Mouse (Mus musculus) heart, adult 8-10 months (tissue): ENCODE measurements around the gene Tmem231. TPM values are rescaled to one million over a fixed set of nuclear protein-coding genes. Genes with fewer than 3 reads are reported as not detected.

Experiments used
- DNase-seq: peaks from one replicate; pipeline ENCODE4 v3.0.0; 2022; ENCODE audit warnings: low spot score
- total RNA-seq, 4 experiments: library from RNA; stranded (reverse); gene quantifications; 2 replicates each; pipeline ENCODE4 v1.2.4; 2022

Tmem231 gene
- 1 to 10 TPM; 2.1 to 2.7 (median 2.4) TPM for total RNA-seq

DNA sequence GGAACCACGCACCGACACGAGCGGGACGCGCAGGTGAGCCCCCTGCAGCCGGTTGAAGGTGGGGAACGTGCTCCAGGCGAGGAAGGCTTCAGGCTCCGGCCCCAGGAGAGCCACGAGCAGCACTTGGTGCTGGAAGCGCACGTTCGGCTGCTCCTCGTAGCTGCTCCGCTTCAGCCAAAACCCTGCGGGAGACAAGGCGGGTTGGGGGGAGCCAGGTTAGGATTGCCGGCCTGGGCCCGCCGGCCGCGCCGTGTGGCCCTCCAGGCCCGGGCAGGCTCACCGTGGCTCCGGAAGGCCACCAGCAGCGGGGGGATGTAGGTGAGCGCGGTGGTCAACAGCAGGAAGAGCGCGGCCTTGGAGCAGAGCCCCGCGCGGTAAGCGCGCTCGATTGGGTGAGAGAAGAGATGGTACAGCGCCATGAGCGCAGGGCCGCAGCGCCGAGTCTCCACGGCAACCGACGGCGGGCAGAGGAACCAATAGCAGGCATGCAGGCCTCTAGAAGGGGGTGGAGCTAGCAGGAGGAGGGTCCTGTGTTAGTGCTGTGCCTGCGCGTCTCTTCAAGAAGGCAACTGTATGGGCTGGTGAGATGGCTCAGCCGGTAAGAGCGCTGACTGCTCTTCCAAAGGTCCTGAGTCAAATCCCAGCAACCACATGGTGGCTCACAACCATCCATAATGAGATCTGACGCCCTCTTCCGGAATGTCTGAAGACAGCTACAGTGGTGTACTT is at the start of gene Tmem231:
Gene Tmem231 (minus strand): TSS at position 534 of the 729 bp plus-strand sequence.
- DNase-seq = peak; percentile 85

DNA sequence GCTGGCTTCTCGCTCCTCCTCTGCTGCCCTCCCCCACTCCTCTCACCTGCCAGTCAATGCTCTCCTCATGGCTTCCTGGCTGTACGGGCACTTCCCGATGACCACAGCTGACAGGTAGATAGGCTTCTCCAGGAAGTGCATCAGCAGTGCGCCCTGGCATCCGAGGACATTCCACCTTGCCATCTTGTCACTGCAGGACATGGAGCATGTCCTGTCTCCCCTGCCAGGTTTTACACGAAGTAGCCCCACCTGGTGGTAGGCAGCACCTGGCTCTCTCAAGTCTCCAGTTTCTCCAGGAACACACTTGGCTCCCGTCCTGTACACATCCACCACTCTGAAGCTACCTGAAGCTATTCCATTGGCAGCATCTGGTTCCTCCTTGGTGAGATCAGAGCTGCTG is 48.4 kb upstream of the Tmem231 start:
- no peak for DNase-seq

DNA sequence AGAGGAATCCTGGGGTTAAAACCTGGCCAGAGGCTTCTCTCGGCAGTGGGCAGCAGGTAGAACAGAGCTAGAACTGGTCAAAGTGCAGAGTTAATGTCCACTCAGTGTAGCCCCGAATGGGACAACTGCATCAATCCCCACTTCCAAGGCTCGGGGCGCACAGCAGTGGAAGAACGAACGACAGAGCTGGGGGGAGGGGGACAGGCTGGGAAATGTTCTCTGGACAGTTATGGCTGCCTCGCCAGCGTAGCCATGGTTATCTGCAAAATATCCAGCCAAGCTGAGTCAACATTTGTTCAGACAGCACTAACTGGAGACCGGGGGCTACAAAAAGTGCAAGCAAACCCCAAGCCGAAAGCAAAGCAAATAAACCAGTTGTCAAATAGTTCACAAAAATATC is 44.5 kb upstream of the Tmem231 start:
- DNase-seq = no peak

- DNase-seq = no peak
These were observed 42.6 kb upstream of the Tmem231 start for GRCm38 (mm10) chr8:111976326-111976725.

DNA sequence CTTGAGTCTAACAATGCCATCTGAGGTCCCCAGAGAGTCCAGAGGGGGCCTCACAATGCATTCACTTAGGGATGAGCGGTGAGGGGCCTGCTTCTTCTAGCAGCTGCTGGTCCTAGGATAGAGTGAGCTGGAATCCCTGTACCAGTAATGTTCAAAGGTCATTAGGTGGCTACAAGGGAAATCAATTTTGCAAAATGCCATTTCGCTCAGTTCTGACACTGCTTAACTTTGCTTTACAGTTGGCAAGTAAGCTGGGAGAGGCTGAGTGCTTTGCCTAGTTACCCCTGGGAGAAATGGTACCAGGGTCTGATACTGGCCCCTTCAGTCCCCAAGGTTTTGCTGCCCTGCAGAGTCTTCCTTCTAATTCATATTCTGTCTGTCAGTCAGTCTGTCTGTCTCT is 42.0 kb upstream of the Tmem231 start:
- no peak for DNase-seq

GRCm38 (mm10) chr8:111974138-111974537 is 40.5 kb upstream of the Tmem231 start:
- DNase-seq = no peak

GRCm38 (mm10) chr8:111968991-111969390 is 35.3 kb upstream of the Tmem231 start:
- DNase-seq = no peak

DNA sequence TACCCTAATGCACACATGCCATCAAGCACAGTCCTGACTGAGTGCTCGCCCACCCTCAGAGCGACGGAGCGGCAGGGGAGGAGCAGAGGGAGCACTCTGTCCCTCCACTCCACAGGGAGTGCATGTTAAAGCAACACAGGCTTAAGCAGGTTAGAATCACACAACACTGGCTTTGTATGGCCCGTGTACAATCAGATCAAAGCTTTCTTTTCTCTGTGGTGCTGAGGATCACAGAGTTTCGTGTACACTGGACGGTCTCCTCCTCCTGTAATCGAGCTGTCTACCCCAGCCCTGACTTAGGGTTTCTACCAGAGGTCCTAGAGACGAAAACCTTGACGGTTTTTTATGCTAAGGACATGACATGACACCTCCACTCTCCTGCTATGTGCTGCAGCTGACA is 34.9 kb upstream of the Tmem231 start:
- DNase-seq = no peak

DNA sequence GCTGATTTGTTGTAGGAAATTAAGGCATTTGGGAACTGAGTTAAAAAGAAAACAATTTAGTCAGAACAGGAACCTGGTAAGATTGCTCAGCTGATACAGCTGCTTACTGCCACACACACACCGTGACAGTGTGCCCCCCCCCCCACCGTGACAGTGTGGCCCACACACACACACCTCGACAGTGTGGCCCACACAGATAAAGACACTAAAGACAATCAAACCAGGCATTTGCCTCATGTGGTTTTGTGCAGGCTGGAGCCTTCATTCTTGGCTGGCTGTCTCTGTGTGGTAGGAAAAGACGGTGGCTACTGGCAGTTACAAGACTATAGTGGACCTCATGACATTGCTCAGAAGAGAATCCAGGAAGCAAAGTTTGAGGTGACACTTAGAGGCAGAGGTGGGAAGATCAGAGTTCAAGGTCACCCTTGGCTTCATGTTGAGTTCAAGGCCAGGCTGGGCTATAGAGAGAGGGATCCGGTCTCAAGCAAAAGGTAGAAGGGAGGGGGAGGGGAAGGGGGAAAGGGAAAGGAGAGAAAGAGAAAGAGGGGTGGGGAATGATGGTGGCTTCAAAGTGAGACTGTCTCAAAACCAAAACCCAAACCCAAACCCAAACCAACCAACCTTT is 33.7 kb upstream of the Tmem231 start:
- no peak for DNase-seq

DNA sequence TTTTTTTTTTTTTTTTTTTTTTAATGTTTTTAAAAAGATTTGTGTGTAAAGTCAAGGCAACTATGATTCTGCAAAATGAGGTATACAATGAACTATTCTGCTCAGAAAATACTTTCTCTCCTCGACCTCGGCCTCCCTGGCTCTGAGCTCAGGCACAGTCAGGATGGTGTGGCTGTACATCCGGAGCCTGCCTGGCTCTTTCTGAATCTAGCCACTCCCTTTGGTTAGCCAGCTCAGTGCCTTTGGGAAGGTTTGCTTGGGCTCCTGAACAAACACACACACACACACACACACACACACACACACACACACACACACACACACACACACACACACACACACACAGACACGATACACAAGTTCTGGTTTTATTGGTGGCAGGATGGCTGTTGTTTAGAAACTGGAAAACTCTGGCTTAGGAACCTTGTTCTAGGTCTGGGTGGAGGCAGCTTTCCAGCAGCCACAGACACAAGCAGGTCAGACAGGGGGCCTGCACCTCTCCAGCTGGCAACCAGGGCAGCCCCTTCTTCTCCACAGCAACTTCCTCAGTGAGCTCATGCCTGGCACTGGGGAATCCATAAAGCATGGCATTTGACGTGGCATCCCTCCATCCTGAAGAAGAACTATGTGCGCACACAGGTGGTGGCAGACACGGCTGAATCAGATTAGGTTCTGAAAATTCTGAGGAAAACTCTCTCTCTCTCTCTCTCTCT is 31.3 kb upstream of the Tmem231 start:
- DNase-seq = no peak

DNA sequence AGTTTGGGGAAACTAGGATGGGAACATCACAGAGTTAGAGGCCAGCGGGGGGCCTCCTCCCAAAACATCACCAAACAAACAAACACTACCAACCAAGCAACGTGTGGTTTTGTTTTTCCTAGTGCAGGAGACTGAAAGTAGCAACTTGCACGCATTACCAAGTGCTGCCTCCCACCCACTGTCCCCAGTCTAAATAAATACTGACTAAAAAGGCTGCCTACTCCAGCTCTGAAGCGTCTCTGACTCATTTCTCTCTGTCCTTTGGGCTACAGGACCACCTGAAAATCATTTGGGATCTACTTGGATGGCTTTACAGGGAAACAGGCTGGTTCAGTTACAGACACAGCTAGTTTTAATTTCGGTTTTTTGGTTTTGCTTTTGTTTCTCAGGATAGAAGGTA is 30.7 kb upstream of the Tmem231 start:
- no peak for DNase-seq

GRCm38 (mm10) chr8:111963546-111963945 is 29.9 kb upstream of the Tmem231 start:
- DNase-seq = no peak

- DNase-seq = no peak
These were observed 29.4 kb upstream of the Tmem231 start for GRCm38 (mm10) chr8:111963091-111963490.

- DNase-seq = no peak
These were observed 28.9 kb upstream of the Tmem231 start for GRCm38 (mm10) chr8:111962589-111962988.

DNA sequence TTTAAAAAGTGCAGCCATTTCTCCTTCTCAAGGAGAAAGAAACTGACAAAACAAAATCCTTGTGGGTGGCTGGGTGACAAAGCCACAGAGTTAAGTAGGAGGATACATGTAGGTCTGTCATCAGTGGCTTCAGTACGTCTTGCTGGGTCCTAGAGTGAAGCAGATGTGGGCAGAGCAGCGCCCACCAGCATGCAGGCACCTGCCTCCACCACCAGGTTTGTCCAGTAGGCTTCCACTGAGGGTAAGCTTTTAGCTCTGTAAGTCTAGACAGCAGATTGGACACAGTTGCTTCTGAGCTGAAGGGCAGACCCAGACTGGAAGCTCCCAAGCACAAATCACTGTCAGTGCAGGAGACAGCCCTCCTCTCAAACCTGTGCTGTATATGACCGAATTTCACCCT is 27.6 kb upstream of the Tmem231 start:
- DNase-seq = no peak

DNA sequence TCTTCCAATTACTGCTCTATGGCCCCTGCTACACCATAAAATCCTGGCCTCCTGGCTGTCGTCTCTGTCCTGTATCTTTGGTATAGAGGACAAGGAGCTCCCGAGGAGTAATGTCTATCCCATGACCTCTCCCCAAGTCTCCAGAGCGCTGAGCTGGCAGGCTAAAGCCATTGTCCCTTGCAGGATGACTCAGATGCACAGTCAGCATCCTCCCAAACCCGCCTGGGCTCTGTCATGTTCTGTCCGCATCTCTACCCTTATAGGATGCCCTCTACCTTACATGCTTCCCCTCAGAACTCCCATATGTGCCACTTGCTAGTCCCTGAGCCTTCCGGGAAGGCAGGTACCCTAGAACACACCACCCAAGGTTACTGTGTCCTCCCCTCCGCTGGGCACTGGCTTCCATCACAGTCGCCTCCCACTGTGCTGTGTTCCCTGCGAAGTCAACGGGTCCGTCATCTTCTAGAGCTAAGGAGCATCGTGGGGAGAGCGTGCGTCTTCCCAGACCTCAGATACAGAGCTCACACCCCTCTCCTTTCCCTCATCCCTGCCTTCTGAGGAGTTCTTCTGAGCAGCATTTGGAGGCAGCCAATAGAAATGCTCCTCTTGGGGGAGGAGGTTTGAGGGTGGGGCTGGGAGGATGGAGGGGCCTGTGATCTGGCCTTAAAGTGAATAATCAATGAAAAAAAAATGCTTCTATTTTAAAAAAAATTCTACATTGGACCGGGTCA is 27.1 kb upstream of the Tmem231 start:
- DNase-seq = no peak

GRCm38 (mm10) chr8:111957231-111957630 is 23.6 kb upstream of the Tmem231 start:
- no peak for DNase-seq

GRCm38 (mm10) chr8:111955879-111956278 is 22.2 kb upstream of the Tmem231 start:
- no peak for DNase-seq

DNA sequence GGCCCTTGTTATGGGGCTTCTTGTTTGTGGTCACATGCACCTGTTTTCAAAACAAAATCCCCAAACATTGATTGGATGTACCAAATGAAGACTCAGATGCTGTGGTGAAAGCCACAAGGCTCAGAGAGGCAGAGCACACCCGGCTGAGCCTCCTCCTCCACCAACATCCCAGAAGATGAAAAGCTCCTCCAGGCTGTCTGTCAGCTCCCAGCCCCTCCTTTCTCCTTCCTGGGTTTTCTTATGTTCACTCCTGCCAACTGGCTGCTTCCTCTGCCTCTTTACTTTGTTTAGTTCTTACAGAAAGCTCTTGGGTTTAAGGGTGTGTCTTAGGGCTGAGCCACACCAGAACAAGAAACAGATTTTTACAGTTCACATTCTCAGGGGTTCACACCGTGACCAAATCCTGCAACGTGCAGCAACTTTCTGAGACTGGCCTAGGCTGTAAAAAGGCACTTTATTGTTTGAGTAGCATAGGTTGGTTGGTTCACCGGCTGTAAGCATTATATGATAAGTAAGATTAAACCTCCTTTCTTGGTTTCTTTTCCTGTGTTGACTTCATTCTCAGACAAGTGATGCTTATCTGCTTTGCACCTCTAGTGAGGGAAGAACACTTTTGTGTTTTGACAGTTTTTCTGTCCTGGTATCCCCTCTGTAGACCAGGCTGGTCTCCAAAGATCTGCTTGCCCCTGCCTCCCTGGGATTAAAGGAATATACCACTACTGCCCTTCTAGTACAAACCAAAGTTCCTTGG is 21.3 kb upstream of the Tmem231 start:
- DNase-seq = no peak

- DNase-seq = no peak
These were observed 18.3 kb upstream of the Tmem231 start for GRCm38 (mm10) chr8:111951936-111952335.

DNA sequence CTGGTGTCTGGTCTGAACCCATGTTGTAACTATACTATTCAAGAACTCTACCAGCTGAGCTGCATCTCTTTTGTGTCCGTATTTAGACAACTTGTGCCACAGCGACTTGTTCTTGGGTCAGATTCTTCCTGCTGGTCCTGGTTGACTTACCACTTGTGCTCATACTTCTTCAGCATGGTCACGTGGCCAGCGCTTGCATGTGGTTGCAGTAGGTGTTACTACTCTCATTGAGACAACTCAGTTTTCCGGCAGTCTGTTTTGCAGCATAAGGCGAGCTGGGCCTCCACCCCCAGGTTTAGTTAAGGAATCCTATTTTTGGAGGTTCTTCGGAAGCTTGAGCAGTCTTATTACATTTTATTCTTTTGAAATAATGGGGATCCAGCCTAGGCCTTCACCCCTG is 17.6 kb upstream of the Tmem231 start:
- no peak for DNase-seq
